Mouse (Mus musculus): ENCODE measurements at regions not wholly inside any gene's neighbourhood (a gene's known extent, or its start where the extent isn't known, plus 50 kb on each side); places are given as distances from the start of the nearest gene placed in this dataset.
A peak's percentile ranks its signal among the peaks of the same experiment; 100 is the strongest.

- ChIA-PET POLR2A (no interaction called here), CTCF (no interaction called here)
- ATAC-seq = no peak
- in situ Hi-C loops (cut with MboI; ENCODE audit: low pct_unique_long_range_greater_than_20kb) = no loop called here
- peaks cover 24% of the 10 kb centered on the region for H3K27me3 ChIP-seq
- DNase-seq (ENCODE audit: low read depth, low spot score) = no peak
- TF ChIP-seq CTCF (IDR thresholded peaks at IDR 0.05) = no peak
These were observed 69.6 kb upstream of the Sorcs3 start for GRCm38 (mm10) chr19:48136231-48136630.

GRCm38 (mm10) chr19:48144129-48144528 lies 61.7 kb upstream of the Sorcs3 start:
- no peak for DNase-seq (ENCODE audit: low read depth, low spot score)
- ChIA-PET CTCF (no interaction called here), POLR2A (no interaction called here)
- ATAC-seq = no peak
- H3K27me3 ChIP-seq = peaks cover 35% of the 10 kb centered on the region
- in situ Hi-C loops (cut with MboI; ENCODE audit: low pct_unique_long_range_greater_than_20kb) = no loop called here
- TF ChIP-seq CTCF (IDR thresholded peaks at IDR 0.05) = peak; percentile 71
